In the genomic region with DNA sequence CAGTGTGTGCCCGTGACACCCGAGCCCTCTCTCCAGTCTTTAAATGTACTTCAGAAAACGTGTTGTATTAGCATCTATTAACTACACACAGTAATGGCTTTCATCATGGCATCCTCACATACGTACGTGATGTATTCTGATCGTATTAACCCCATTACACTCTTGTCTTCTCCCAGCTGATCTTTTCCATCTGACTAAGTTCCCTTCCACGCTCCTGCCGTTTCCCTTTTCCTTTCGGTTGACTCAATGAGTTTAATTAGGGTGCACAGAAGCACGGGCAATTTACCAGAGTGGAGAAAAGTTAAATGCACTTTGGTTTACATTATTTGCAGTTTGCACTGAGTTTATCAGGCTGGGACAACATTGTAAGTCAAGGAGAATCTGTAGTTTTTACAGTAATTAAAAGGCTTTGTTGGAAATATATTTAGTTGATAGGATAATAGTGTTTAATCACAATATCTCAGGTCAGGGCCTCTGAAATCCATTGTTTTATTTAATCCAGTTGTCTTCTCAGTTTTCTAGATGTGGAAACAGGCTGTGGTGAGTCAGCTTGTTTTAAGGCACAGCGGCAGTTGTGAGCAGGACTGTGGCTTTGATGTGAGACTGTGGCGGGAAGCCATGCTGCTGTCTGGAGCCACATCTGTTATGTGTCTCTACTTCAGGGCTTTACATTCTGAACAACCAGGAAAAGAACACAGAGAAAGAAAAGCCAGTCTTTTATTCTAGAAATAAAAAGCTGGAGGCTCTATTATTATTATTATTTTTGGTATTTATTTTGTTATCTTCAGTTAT, we compare ENCODE assay signal across 1 mouse cellular context.
TF ChIP-seq lines count a peak whose summit lies in the region.

No protein-coding gene starts in this region.

TF ChIP-seq in MEL, 35 proteins besides CTCF, POLR2A, EP300 and RAD21 (continued from another document):
- no peak for TF ChIP-seq POLR2AphosphoS2 (IDR thresholded peaks at IDR 0.05; ENCODE audit: low read length)
- TF ChIP-seq MYC (IDR thresholded peaks at IDR 0.05; ENCODE audit: low read depth, low read length) = no peak
- TF ChIP-seq ZNF384 (IDR thresholded peaks at IDR 0.05; ENCODE audit: low read depth, low read length) = no peak
- no peak for TF ChIP-seq USF2 (IDR thresholded peaks at IDR 0.05; ENCODE audit: borderline replicate concordance in 1 of 2, insufficient read depth in 1 of 2, low read depth in 1 of 2, low read length in 2 of 2)
